Mouse (Mus musculus) kidney, postnatal 4 days (tissue): ENCODE results near the gene Itpr3.

Experiments
- DNase-seq, 2 experiments: peaks; one replicate each; pipeline ENCODE4 v3.0.0; 2021; ENCODE audit warnings: mixed read lengths in 2 of 2

Itpr3 gene

DNA sequence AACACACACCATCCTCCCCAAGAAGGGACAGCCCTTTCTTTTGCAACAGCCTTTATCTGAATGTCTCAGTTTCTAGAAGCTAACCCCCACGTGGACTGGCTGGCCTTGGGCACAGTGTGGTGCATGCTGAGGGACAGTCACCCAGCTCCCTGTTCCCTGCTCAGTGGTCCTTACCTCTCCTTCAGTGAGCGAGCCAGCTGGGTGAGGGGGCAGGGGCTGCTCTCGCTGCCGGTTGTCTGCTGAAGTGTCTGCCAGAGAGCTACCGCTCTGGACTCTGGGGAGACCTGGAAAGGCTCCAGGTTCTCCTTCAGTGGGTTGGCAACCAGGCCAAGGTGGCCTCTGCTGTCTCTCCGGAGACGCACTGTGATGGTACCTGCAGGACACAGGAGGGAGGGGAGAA is 93.8 kb downstream of the Itpr3 start:
- no peak for DNase-seq

DNA sequence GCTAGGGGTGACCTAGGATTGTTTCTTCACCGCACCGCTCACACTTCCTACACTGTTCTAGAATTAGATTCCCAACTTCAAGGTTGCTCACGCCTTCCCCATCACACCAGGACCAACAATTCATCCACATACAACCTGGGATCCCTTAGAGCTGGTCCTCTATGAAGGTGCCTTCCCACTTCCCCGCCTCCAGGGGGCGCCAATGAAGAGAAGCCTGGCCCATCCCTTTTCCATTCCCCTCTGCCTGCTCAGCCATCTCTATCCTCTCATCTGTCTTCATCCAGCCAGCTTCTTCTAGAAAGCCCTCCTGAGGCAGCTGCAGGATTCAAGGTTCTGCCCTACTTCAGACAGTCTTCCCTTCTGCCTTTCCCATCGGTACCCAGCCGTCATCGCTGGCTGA is 94.3 kb downstream of the Itpr3 start:
- DNase-seq: peak; percentile 46 to 60

DNA sequence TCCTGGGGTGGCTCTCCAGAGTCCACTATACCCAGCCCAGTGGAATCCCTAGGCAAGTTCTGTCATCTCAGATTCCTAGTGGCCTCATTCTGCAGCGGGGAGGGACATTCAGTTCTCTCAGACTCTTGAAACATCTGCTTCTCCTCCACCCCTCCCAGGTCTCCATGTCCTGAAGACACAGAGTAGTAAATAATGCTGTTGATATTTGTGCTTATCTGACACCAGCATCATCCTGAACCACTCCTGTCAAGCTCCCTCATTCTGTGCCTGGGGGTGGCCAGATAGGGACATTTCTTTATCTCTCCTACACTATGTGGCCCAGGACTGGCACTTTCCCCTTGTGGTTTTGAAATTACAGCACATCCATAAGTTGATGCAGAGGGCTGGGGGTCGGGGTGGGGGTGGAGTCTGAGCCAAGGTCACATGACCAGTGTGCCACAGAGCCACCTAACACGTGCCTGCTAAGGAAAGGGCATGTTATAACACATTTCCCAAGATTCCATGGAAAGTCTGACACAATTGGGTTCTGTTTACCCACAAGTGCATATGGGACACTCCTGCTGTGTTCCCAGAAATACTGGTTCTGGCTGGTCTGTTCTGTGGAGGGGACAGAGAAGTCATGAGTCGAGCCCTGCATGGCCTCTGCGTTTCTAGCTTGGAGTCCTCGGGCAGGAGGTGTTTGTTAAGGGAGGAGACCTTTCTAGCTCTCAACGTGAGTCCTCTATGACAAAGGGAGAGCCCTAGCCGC is 96.0 kb downstream of the Itpr3 start:
- DNase-seq: no peak

DNA sequence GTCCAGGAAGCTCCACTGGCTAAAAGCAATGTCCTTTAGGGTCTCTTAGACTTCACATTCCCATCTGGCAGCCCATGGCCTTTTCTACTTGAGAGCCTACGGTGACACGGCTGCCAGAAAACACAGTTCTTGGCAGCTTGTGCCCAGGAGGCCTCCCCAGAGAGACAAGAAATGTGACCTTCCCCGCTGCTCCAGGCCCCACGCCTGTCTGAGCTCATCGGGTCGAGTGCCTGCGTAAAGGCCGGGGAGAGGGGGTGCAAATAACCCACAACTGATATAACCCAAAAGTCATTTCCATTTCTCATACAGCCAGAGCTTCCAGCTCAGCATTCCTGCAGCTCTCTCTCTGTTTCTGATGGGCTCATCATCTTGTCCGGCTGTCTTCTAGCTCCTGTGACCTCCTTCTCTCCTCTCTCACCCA is 96.7 kb downstream of the Itpr3 start:
- DNase-seq: no peak

DNA sequence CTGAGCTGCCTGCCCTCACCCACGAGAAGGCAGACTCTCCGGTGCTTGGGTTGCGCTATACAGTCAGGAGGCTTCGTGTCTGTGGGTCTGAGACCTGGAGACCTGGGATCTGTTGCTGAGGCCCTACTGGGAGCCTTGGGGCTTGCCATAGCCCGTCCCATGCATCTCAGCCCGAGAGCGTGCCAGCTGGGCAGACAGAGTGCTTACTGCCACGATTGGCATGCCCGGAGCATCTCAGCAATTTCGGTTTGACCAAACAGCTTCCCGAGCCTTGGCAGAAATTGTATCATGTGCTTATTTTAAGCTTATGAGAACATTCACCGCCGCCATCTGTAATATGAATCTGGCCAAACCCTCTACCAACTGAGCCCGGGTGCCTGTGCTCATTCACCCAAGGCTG is 97.2 kb downstream of the Itpr3 start:
- no peak for DNase-seq

DNA sequence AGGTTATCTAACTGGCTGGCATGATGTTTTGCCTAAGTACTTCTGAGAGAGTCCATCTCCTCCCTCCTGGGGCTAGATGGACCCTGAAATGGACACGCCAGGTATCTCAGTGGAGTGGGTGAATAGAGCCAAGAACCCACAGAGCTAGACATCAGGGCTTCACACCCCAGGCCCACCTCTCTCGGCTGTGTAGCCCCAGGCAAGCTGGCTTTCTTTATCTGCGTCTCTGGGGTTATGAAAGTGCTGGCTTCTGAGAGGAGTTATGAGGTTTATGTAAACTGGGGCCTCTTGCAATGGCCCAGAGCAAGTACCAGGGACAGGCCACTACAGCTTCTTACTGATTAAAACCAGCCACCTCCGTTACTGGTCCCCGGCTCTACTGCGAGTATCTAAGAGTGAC is 97.8 kb downstream of the Itpr3 start:
- DNase-seq: no peak

DNA sequence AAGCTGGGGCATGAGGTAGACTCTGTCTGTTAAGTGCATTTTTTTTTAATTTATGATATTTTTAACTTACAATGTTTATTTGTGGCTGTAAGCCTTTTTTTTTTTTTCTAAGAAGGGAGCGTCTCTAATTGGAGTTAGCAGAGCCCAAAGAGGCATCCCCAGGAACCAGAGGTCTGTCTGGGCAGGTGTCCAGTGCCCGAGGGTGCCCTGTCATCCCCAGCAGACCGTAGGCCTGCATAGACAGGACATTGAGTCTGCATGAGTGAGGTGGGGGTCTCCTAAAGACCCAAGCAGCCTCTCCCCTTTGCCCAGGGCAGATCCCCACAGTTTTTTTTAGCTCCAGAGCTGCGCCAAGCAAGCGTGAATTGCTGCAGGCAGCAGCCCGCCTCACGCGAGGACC is 98.6 kb downstream of the Itpr3 start:
- no peak for DNase-seq

DNA sequence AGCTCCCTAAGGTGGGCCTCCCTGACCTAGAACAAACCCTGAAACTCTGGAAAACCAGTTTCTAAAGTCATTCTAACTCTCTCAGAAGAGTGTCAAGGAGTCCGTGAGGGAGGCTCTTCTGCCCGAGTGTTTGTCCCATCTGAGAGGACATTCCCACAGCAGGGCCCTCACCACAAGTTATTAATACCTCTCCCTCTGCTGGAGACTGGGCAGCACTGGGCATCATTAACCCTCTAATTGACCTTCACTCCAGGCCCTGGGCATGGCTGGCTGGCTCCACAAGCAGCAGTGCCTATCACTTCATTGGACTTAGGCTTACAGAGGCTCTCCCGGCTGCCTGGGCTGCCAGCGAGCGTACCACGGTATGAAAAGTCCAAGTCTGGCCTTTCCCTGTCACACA is 101.3 kb downstream of the Itpr3 start:
- DNase-seq: peak; percentile 38 to 66

DNA sequence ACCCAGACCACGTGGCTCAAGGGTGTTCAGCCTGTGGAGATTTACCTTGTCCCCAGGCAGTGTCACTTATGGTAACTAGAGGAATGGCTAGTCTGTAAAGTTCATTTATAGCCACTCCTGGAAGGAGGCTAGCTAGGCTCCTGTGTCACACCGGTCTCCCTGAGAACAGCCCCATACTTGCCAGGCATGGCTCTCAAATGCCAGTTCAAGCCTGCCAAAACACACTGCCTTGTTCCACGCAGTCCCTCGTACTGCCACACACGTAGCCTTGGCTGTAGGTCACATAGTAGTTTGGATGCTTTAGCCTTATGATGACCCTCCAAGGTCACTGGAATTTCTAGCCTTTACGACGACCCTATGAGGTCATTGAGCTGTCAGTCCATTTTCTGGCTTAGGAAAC is 102.1 kb downstream of the Itpr3 start:
- DNase-seq: no peak

DNA sequence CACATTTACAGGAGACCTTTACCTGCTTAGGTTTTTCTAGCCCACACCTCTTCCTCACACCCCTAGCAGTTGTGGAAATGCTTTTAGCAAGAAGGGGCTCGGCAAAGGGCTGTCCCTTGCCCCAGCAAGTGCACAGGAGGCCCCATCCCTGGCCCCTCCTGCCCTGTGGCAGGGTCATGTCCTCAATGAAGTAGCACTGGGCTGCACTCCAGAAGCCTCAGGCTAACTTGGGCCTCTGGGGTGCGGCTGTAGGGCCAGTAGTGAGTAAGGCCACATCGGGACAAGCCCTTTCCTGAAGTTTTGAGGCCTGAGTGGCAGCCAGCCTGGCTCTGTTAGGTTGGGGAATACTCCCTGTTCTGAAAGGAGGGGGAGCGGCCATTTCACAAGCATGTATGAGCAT is 103.8 kb downstream of the Itpr3 start:
- no peak for DNase-seq

DNA sequence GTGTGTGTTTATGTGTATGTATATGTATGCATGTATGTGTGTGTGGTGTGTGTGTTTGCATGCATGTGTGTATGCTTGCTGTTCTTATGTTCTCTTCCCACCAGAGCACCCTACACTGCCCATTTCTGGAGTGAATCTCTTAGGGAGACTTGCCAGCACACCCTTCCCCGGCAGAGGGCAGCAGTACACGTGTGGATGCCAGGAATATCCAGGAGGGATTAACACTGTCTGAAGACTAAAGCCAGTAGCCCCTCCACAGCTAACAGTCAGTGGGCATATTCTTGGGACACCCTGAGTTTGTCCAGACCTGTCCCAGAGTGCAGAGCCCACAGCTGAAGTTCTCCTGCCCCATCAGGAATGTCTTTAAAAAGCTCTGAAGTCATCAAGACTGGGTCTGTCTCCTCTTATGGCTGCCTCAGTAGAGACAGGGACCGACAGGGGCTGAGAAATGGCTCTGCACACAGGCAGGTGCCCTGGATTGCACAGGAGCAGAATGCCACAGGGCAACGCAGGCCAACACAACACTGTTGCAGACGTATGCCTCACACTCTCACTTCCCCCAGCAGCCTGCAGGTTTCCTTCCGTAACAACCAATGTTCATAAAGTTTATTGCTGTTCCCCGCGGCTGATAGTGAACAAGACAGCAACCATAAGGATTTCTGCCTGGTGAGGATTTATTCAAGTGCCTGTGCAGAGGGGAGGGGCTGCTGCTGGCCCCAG is 108.1 kb downstream of the Itpr3 start:
- DNase-seq: peak; percentile 75 to 78

DNA sequence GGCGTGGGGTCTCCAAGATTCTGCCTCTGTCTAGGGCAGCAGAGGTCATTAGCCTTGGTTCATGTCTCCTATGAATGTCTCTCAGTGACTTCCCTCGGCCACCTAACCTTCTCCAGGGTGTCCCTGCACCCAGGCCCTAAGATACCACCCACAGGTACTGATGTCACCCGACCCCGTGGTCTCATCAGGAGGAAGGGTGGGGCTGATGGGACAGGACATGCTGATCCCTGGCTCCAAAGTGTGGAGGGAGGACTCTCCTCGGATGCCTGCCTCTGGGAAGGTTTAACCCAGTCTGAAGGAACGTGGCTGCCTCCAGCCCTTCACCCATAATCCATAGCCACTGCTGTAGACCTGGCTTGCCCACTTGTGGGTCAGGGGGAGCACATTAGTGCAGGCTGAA is 109.8 kb downstream of the Itpr3 start:
- no peak for DNase-seq

DNA sequence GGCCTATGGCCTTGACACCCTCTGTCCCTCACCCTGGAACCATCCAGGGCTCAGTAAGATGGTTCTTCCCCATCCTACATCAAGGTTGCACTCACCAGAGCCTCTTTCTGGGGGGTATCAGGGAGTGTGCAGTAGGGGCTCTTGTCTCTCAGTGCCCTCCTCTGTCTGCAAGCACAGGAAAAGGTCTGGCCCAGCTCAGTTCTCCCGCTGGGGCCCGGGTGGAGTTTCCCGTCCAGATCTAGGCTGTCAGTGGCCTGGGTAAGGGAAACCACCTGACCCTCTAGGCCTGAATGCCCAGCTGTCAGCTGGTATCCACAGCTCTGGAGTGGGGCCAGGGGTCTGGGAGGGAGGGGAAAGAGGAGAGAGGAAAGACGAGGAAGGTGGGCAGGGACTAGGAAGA is 110.4 kb downstream of the Itpr3 start, which contains the start of gene Ip6k3:
Gene Ip6k3 (minus strand): TSS at position 251 of the 400 bp plus-strand sequence.
- peak in 1 of 2 experiments; percentile 43 for DNase-seq

DNA sequence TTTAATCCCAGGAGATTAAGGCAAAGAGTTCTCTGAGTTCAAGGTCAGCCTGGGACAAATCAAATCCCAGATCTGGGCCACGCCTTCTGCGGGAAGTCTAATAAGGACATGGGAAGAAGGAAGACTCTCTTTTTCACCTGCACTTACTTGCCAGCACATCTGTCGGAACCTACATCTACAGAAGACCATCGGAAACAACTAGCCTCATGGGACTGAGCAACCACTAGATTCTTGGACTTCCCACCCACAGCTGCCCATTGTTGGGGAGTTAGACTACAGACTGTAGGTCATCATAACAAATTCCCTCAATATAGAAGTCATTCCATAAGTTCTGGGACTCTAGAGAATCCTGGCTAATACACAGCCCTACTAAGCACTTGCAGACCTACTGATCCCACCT is 111.5 kb downstream of the Itpr3 start:
- DNase-seq: no peak

DNA sequence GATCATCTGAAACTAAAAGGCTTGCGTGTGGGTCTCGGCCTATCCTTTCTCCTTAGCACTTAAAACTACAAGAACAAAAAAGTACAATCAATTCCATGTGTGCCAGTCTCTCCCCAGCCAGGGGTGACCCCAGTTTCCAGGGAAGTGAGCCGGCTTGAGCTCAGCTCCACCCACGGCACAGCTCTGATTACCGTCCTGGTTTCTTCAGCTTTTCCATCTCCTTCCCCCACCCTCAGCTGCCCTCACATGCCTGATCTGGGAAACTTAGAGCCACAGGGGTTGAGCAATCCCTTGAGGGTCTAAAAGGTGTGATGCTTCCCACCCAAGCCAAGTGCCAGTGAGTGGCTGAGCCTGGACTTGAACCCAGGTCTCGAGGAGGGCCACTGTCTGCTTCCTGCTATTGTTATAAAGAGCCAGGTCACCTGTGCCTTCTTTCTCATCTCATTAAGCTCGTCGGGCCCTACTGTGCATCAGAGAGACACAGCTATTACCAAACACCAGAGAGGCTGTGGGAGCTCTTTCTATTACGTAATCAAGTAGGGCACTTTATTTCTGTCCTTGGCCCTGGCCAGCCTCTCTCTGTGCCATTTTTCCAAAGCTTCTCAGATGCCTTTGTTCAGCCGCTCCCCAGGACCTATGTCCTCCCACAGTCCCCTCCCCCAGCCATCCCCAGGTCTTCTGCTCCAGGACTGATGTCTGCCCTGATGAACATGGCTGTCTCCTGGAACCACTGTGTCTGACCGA is 113.0 kb downstream of the Itpr3 start:
- no peak for DNase-seq

DNA sequence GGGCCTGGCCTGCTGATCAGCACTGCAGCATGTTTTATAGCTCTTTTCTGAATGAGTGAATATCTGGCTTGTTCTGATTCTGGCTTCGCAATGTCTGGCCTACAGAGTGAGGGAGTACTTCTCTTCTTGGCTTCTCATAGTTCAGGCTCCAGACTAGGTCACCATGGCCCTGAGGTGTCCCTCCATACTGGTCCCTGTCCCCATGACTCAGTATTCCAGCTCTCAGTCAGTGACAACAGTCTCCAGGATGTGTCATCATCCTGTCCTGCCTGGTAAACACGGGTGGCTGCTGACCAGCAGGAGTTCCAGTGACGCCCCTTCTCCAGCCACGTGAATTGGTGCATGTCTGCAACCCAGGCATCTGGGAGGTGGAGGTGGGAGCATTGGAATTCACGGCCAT is 114.0 kb downstream of the Itpr3 start:
- no peak for DNase-seq
